Mouse (Mus musculus): ENCODE measurements around the gene Akt2. TPM values are rescaled to one million over a fixed set of nuclear protein-coding genes. Genes with fewer than 3 reads are reported as not detected.

The Akt2 gene
- total and polyA plus RNA-seq, 3 experiments, result 73.5 to 127 TPM; not detected in 1

DNA sequence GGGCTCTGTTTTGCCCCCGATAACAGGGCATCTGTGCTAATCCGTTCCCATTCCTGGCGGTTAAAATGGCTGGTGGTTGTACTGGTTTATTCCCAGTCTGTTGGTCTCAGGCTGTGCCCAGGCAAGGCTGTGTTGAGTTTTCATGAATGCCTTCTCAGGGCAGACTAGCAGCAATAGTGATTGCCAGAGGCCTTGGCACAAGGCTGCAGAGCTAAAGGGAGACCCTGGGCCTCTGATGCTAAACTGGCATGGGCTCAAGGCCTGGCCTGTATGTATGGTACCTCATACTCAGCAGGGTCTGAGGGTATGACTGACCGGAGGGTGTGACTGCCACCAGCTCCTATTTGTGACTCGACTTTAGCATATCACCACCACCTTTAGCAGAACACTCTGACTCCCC, 19.5 kb downstream of the Akt2 start:
- Histone ChIP-seq H3K4me1 (ENCODE audit: control insufficient read depth in 1 of 2, insufficient read depth in 2 of 2, low read length in 2 of 2) (no peaks in the 10 kb centered on the region), H3K79me2 (ENCODE audit: control insufficient read depth, insufficient read depth, low read length, poor library complexity) (no peaks in the 10 kb centered on the region; the same call in 1 of the 2 replicates), H3K9me3 (replicated peaks; ENCODE audit: insufficient read depth, low read length) (no peaks in the 10 kb centered on the region), H3K36me3 (ENCODE audit: control insufficient read depth in 1 of 2, insufficient read depth in 2 of 2, low read length in 2 of 2) (peaks cover 0 to 12% of the 10 kb centered on the region in 2 experiments; a peak in 1 of 4 replicates), H3K9ac (ENCODE audit: control insufficient read depth, low read depth, low read length, poor library complexity, severe bottlenecking) (no peak overlapping the region), H3K27me3 (ENCODE audit: control insufficient read depth in 1 of 2, insufficient read depth in 2 of 2, low read length in 2 of 2) (no peaks in the 10 kb centered on the region), H3K27ac (ENCODE audit: control insufficient read depth, low read depth, low read length) (no peak overlapping the region), H3K4me3 (ENCODE audit: control insufficient read depth in 1 of 2, insufficient read depth in 1 of 2, low read depth in 2 of 2, low read length in 2 of 2) (no peak overlapping the region)
- TF ChIP-seq POLR2A (IDR thresholded peaks at IDR 0.05; ENCODE audit: control insufficient read depth in 1 of 2, insufficient read depth in 1 of 2, low read depth in 1 of 2, low read length in 2 of 2, poor library complexity in 1 of 2), result no peak
- TF ChIP-seq MAX (IDR thresholded peaks at IDR 0.05; ENCODE audit: low read length), result no peak
- no peak for TF ChIP-seq E2F4 (IDR thresholded peaks at IDR 0.05; ENCODE audit: borderline replicate concordance, low read depth, low read length)
- no peak for TF ChIP-seq GATA1 (IDR thresholded peaks at IDR 0.05; ENCODE audit: low read depth, low read length)
- no peak for TF ChIP-seq CTCF (IDR thresholded peaks at IDR 0.05 in 2 of 3, conservative IDR thresholded peaks at IDR 0.05 in 1 of 3; ENCODE audit: control insufficient read depth in 1 of 3, insufficient read depth in 1 of 3, low read depth in 2 of 3, low read length in 3 of 3, poor library complexity in 1 of 3, severe bottlenecking in 1 of 3)
- TF ChIP-seq RCOR1 (IDR thresholded peaks at IDR 0.05; ENCODE audit: low read depth, low read length), result no peak
- TF ChIP-seq MAZ (IDR thresholded peaks at IDR 0.05; ENCODE audit: low read depth, low read length), result no peak
- TF ChIP-seq MXI1 (IDR thresholded peaks at IDR 0.05; ENCODE audit: low read depth, low read length), result no peak
- no peak for TF ChIP-seq POLR2AphosphoS2 (IDR thresholded peaks at IDR 0.05; ENCODE audit: low read length)
- no peak for TF ChIP-seq TAL1 (IDR thresholded peaks at IDR 0.05; ENCODE audit: low read length)
- TF ChIP-seq USF1 (IDR thresholded peaks at IDR 0.05; ENCODE audit: low read depth, low read length), result no peak
- no peak for TF ChIP-seq UBTF (IDR thresholded peaks at IDR 0.05; ENCODE audit: borderline replicate concordance, insufficient read depth, low read depth, low read length)
- TF ChIP-seq JUND (IDR thresholded peaks at IDR 0.05; ENCODE audit: low read depth, low read length), result no peak
- no peak for TF ChIP-seq MYC (IDR thresholded peaks at IDR 0.05; ENCODE audit: low read depth, low read length)
- no peak for TF ChIP-seq ZKSCAN1 (IDR thresholded peaks at IDR 0.05; ENCODE audit: low read depth, low read length)
- no peak for TF ChIP-seq NELFE (IDR thresholded peaks at IDR 0.05; ENCODE audit: low read depth, low read length)
- DNase-seq (ENCODE audit: low read depth, low spot score), result no peak

DNA sequence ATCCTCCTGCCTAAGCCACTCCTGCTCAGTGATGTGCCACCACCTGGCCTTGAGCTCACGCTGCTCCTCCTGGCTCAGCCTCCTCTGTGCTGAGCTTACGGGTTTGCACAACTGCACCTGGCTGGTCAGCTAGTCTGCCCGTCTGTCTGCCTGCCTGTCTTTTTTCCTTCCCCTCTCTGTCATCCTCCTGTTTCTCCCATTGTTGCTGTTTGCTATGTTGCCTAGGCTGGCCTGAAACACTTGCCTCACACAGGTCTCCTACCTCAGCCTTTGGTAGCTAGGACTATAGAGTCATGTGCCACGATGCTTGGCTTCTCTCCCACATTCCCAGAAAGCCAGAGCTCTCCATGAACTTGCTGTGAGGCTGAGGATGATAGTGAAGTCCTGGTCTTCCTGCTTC, 21.6 kb downstream of the Akt2 start:
- no peak for TF ChIP-seq MAZ (IDR thresholded peaks at IDR 0.05; ENCODE audit: low read depth, low read length)
- no peak for TF ChIP-seq E2F4 (IDR thresholded peaks at IDR 0.05; ENCODE audit: borderline replicate concordance, low read depth, low read length)
- no peak for TF ChIP-seq NELFE (IDR thresholded peaks at IDR 0.05; ENCODE audit: low read depth, low read length)
- no peak for TF ChIP-seq MEF2A (IDR thresholded peaks at IDR 0.05; ENCODE audit: extremely low read depth, insufficient replicate concordance, low read depth, low read length, poor library complexity, severe bottlenecking)
- TF ChIP-seq SIN3A (IDR thresholded peaks at IDR 0.05; ENCODE audit: low read length), result no peak
- no peak for TF ChIP-seq POLR2A (IDR thresholded peaks at IDR 0.05; ENCODE audit: control insufficient read depth in 1 of 2, insufficient read depth in 1 of 2, low read depth in 1 of 2, low read length in 2 of 2, poor library complexity in 1 of 2)
- TF ChIP-seq SMC3 (IDR thresholded peaks at IDR 0.05; ENCODE audit: low read depth, low read length), result no peak
- no peak for TF ChIP-seq MXI1 (IDR thresholded peaks at IDR 0.05; ENCODE audit: low read depth, low read length)
- no peak for TF ChIP-seq GATA1 (IDR thresholded peaks at IDR 0.05; ENCODE audit: low read depth, low read length)
- TF ChIP-seq BHLHE40 (IDR thresholded peaks at IDR 0.05; ENCODE audit: borderline replicate concordance, low read depth, low read length), result no peak
- TF ChIP-seq ZMIZ1 (IDR thresholded peaks at IDR 0.05; ENCODE audit: low read depth, low read length), result no peak
- TF ChIP-seq GABPA (IDR thresholded peaks at IDR 0.05; ENCODE audit: low read depth, low read length), result no peak
- TF ChIP-seq KAT2A (conservative IDR thresholded peaks at IDR 0.05; ENCODE audit: low read depth, low read length), result no peak
- TF ChIP-seq ZKSCAN1 (IDR thresholded peaks at IDR 0.05; ENCODE audit: low read depth, low read length), result no peak
- no peak overlapping the region for H3K27ac ChIP-seq (ENCODE audit: control insufficient read depth, low read depth, low read length)
- peaks cover 0 to 12% of the 10 kb centered on the region in 2 experiments; a peak in 2 of 4 replicates for H3K36me3 ChIP-seq (ENCODE audit: control insufficient read depth in 1 of 2, insufficient read depth in 2 of 2, low read length in 2 of 2)
- no peaks in the 10 kb centered on the region for H3K9me3 ChIP-seq (replicated peaks; ENCODE audit: insufficient read depth, low read length)
- H3K4me3 ChIP-seq (ENCODE audit: control insufficient read depth in 1 of 2, insufficient read depth in 1 of 2, low read depth in 2 of 2, low read length in 2 of 2), result no peak overlapping the region
- DNase-seq (ENCODE audit: low read depth, low spot score), result no peak
- H3K79me2 ChIP-seq (ENCODE audit: control insufficient read depth, insufficient read depth, low read length, poor library complexity), result no peaks in the 10 kb centered on the region
- no peak overlapping the region for H3K9ac ChIP-seq (ENCODE audit: control insufficient read depth, low read depth, low read length, poor library complexity, severe bottlenecking)
- no peaks in the 10 kb centered on the region for H3K27me3 ChIP-seq (ENCODE audit: control insufficient read depth in 1 of 2, insufficient read depth in 2 of 2, low read length in 2 of 2)
- no peaks in the 10 kb centered on the region for H3K4me1 ChIP-seq (ENCODE audit: control insufficient read depth in 1 of 2, insufficient read depth in 2 of 2, low read length in 2 of 2)
